Mouse (Mus musculus) liver, adult 2 months (tissue): ENCODE measurements around the gene Cxcr5. TPM values are rescaled to one million over a fixed set of nuclear protein-coding genes. Genes with fewer than 3 reads are reported as not detected.

Source experiments
- DNase-seq: peaks from one replicate; pipeline ENCODE4 v3.0.0-alpha.2; 2011; ENCODE audit warnings: low read depth, low spot score; ENCODE audit errors: extremely low read depth
- H3K27ac ChIP-seq: fragments of 200-500 bp; replicated peaks from 2 replicates; pipeline ENCODE4 v1.5.1; 2012; ENCODE audit warnings: low read depth, mild to moderate bottlenecking, control low read depth, inconsistent platforms, low read length; ENCODE audit not compliant: insufficient read depth
- H3K27me3 ChIP-seq: fragments of 200-500 bp; 2 replicates; pipeline ENCODE4 v1.6.1; 2012; ENCODE audit warnings: mild to moderate bottlenecking, moderate library complexity, low read length, inconsistent platforms; ENCODE audit not compliant: control insufficient read depth, insufficient read depth
- H3K36me3 ChIP-seq: fragments of 200-500 bp; 2 replicates; pipeline ENCODE4 v1.6.1; 2012; ENCODE audit warnings: low read length, inconsistent platforms; ENCODE audit not compliant: control insufficient read depth, insufficient read depth
- H3K4me1 ChIP-seq: fragments of 200-500 bp; 2 replicates; pipeline ENCODE4 v1.6.1; 2011; ENCODE audit warnings: low read length; ENCODE audit not compliant: control insufficient read depth, insufficient read depth
- H3K4me3 ChIP-seq: fragments of 200-500 bp; 2 replicates; pipeline ENCODE4 v1.5.1; 2011; ENCODE audit warnings: low read depth, mild to moderate bottlenecking, control low read depth, low read length, moderate library complexity; ENCODE audit not compliant: insufficient read depth
- H3K79me2 ChIP-seq: fragments of 200-500 bp; 2 replicates; pipeline ENCODE4 v1.6.1; 2012; ENCODE audit warnings: inconsistent platforms, mild to moderate bottlenecking, low read length, moderate library complexity; ENCODE audit not compliant: control insufficient read depth, insufficient read depth
- H3K9ac ChIP-seq: fragments of 200-500 bp; 2 replicates; pipeline ENCODE4 v1.6.1; 2012; ENCODE audit warnings: low read depth, mild to moderate bottlenecking, control low read depth, inconsistent platforms, low read length
- CTCF ChIP-seq: fragments of 200-500 bp; IDR thresholded peaks from 2 replicates; pipeline ENCODE4 v1.5.1; 2011; ENCODE audit warnings: low read depth, low read length, control low read depth
- POLR2A ChIP-seq: fragments of 200-500 bp; IDR thresholded peaks from 2 replicates; pipeline ENCODE4 v1.6.1; 2011; ENCODE audit warnings: low read length, control low read depth; ENCODE audit not compliant: insufficient read depth; ENCODE audit errors: extremely low read depth
- WGBS: fragments of 180-500 bp; shearing (Covaris S2); methylation state at CpG from one replicate; pipeline ENCODE4 v1.1.7; 2018; 5-methylcytosine and 5-hydroxymethylcytosine counted together
- polyA plus RNA-seq: library from polyadenylated mRNA; depleted of rRNA; stranded (reverse); fragments of >200 nt; gene quantifications from 2 replicates; pipeline ENCODE4 v1.2.3, GENCODE M21; 2012
- total RNA-seq: library from RNA; depleted of rRNA; stranded (reverse); fragments of >200 nt; gene quantifications from 2 replicates; pipeline ENCODE4 v1.2.3, GENCODE M21; 2014

Cxcr5 gene
- total and polyA plus RNA-seq, 2 experiments = 0.18 to 1.4 TPM

- no peak overlapping the region for H3K4me3 ChIP-seq
- H3K27me3 ChIP-seq = no peaks in the 10 kb centered on the region
- no peaks in the 10 kb centered on the region for H3K79me2 ChIP-seq
- 89% methylated on average over 11 of the region's 11 CpGs for WGBS
- H3K9ac ChIP-seq = no peak overlapping the region
- H3K36me3 ChIP-seq = no peaks in the 10 kb centered on the region
- peaks cover 27% of the 10 kb centered on the region for H3K4me1 ChIP-seq
- H3K27ac ChIP-seq = no peak overlapping the region
- no peak for DNase-seq
- TF ChIP-seq POLR2A (no peak), CTCF (no peak)
Measured at GRCm38 (mm10) chr9:44513121-44513520, 48.6 kb downstream of the Cxcr5 start.

GRCm38 (mm10) chr9:44512717-44513003, 49.0 kb downstream of the Cxcr5 start:
- Histone ChIP-seq H3K79me2 (no peaks in the 10 kb centered on the region), H3K27me3 (no peaks in the 10 kb centered on the region), H3K27ac (no peak overlapping the region), H3K4me1 (peaks cover 27% of the 10 kb centered on the region), H3K9ac (no peak overlapping the region), H3K4me3 (no peak overlapping the region), H3K36me3 (no peaks in the 10 kb centered on the region)
- 72% methylated on average over 3 of the region's 3 CpGs for WGBS
- no peak for DNase-seq
- TF ChIP-seq POLR2A = no peak
- TF ChIP-seq CTCF = no peak

GRCm38 (mm10) chr9:44511935-44512716, 49.6 kb downstream of the Cxcr5 start:
- H3K27ac ChIP-seq = peak overlapping the region; percentile 32; the same call in 1 of the 2 replicates
- 61% methylated on average over 9 of the region's 9 CpGs for WGBS
- H3K4me1 ChIP-seq = peaks cover 27% of the 10 kb centered on the region
- no peaks in the 10 kb centered on the region; the same call in 1 of the 2 replicates for H3K36me3 ChIP-seq
- no peaks in the 10 kb centered on the region for H3K27me3 ChIP-seq
- H3K9ac ChIP-seq = no peak overlapping the region
- no peak overlapping the region for H3K4me3 ChIP-seq
- TF ChIP-seq CTCF (no peak), POLR2A (no peak)
- H3K79me2 ChIP-seq = no peaks in the 10 kb centered on the region
- peak; percentile 81 for DNase-seq

- peaks cover 27% of the 10 kb centered on the region for H3K4me1 ChIP-seq
- DNase-seq = peak; percentile 26
- H3K9ac ChIP-seq = no peak overlapping the region; the same call in 1 of the 2 replicates
- no peak overlapping the region for H3K4me3 ChIP-seq
- no peaks in the 10 kb centered on the region for H3K79me2 ChIP-seq
- TF ChIP-seq CTCF (no peak), POLR2A (0 out of 2 replicates have a peak, but pooled peaks have one; percentile 14)
- 54% methylated on average over 5 of the region's 5 CpGs for WGBS
- H3K36me3 ChIP-seq = no peaks in the 10 kb centered on the region; the same call in 1 of the 2 replicates
- no peaks in the 10 kb centered on the region for H3K27me3 ChIP-seq
- no peak overlapping the region for H3K27ac ChIP-seq
Measured at GRCm38 (mm10) chr9:44510872-44511601, 50.6 kb downstream of the Cxcr5 start.

- no peak overlapping the region for H3K27ac ChIP-seq
- no peaks in the 10 kb centered on the region for H3K79me2 ChIP-seq
- DNase-seq = no peak
- WGBS = 38% methylated on average over 9 of the region's 9 CpGs
- H3K4me1 ChIP-seq = peaks cover 24% of the 10 kb centered on the region
- no peaks in the 10 kb centered on the region; the same call in 1 of the 2 replicates for H3K36me3 ChIP-seq
- H3K9ac ChIP-seq = peak overlapping the region; percentile 5; the same call in 1 of the 2 replicates
- peak overlapping the region; percentile 55; the same call in 1 of the 2 replicates for H3K4me3 ChIP-seq
- no peaks in the 10 kb centered on the region for H3K27me3 ChIP-seq
- TF ChIP-seq POLR2A = no peak
Measured at GRCm38 (mm10) chr9:44510355-44510871, 51.3 kb downstream of the Cxcr5 start.
